Mouse (Mus musculus): ENCODE data around the gene Sh3gl2.

The Sh3gl2 gene

GRCm38 (mm10) chr4:85305912-85306573 is 101.1 kb downstream of the Sh3gl2 start:
- peak; percentile 28 to 57 for DNase-seq

DNA sequence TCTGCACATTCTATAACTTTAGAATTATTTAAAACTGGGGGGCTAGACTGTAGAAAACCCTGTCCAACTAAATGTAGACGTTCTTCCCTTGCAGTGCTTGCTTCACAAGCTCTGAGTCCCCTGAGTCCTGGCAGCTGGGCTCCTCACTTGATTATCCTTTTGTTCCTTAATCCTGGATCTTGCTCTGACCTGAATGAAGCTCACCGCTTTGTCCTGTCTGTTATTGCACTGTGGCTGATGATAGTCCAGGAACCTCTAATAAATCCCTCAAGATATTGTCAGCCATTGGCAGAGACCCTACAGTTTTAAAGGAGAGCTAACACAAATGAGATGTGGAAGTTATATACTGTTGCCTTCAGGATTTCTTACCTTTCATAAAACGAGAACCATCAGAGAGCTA is 114.2 kb downstream of the Sh3gl2 start:
- DNase-seq = no peak

GRCm38 (mm10) chr4:85325454-85325853 is 120.5 kb downstream of the Sh3gl2 start:
- no peak for DNase-seq

- no peak for DNase-seq
Observed at GRCm38 (mm10) chr4:85326052-85326451, 121.1 kb downstream of the Sh3gl2 start.

DNA sequence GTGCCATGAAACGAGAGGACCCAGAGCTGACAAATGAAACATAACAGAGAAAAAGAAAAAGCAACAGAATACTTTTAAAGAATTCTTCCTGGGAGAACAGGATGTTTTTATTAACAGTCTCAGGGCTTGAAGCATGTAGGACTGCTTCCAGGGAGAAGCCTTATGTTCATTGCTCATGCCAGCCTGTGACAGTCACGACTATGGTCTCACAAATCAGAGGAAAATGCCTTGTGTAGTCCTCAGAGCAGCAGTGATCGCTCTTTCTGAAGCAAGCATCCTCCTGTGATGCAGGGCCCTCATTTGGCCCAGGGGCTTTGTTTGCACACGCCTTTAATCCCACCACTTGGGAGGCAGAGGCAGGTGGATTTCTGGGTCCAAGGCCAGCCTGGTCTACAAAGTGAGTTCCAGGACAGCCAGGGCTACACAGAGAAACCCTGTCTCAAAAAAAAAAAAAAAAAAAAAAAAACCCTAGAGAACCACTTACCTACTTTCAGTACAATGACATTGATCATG is 129.8 kb downstream of the Sh3gl2 start:
- DNase-seq = peak; percentile 60 to 70

DNA sequence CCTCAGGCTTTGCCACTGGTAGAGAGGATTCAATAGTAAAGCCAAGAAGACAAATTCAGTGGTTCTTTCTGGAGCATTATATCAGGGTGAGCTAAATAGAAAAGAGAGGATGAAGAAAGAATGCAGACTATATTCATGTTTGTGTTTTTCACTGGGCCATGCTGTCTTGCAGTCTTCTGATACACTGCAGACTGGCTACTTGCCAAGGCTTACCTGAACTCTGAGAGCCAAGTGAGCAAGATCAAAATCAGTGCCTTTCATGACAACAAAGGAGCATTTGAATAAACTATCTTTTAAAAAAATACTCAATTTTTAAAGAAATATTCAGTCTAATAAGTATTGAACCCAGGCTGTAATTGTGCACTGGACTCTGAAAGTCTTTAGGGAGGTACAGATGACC is 131.4 kb downstream of the Sh3gl2 start:
- DNase-seq = peak in 1 of 2 experiments; percentile 21

DNA sequence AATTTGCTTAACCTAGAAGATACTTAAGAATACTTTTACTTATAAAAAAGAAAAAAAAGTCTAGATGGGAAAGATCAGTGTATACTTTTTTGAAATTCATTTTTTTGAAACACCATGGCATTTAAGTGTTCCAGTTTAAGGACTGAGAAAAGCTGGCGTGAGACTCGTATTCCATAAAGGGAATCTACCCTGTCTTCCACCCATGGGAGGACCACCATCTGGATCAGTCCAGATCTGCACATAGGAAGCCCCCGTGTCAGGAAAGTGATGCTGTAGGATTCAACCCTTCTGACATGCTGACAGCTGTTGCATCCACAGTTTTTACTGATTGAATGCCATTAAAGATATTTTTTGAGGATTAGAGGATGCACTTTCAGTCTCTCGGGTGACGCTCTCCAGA is 134.2 kb downstream of the Sh3gl2 start:
- no peak for DNase-seq

GRCm38 (mm10) chr4:85340686-85341085 is 135.8 kb downstream of the Sh3gl2 start:
- DNase-seq = peak; percentile 83 to 86

DNA sequence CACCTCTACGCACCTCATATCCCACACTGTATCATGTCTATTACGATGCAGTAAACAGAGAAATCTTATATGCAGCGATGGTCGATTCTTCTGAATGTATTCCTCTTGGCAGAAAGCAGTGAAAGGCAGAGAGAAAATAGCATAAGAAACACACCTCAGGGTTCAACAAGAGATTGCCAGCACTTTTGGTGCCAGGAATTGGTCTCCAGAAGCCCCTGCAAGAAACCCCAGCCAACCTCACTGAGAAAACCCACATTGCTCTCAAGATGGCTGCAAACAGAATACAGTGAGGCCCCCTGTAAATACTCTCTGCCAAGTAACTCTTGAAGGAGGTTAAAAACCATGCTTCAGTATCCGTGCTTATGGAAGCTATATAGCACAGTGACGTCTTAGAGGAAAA is 141.0 kb downstream of the Sh3gl2 start:
- DNase-seq = no peak

GRCm38 (mm10) chr4:85348079-85348643 is 143.2 kb downstream of the Sh3gl2 start:
- no peak for DNase-seq

DNA sequence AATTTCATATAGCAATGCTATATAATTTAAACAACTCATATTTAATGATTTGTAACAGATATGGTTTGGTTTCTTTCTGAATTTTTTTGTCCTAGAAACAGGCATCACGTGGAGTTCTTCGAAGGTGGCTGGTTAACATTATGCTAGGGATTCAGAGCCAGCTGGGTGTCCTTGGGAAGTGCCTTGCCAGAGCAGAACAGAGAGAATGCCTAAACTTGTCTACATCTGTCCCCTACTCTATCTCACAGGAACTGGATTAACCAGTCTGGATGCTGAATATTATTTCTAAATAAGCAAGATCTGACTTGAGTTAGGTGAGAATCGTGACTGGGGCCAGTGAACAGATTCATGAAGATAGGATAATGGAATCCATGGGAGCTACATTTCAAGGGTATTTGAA is 157.7 kb downstream of the Sh3gl2 start:
- DNase-seq = no peak

DNA sequence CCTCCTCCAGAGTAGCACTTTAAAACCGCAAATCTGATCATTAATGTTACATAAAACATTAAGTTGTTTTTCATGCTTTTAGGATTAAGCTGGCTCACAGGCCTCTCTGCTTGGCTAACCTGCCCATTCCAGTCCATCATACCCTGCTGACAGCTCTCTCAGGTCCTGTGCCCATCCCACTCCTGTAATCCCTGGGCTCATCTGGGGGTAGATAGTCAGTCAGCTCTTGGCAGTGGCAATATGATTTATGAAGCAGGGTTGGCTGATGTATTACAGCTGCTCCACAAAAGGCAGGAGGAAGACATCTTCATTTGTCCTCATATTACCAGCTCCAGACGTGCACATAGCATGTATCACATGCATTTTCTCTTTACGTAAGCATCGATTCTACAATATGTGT is 158.3 kb downstream of the Sh3gl2 start:
- DNase-seq = no peak

DNA sequence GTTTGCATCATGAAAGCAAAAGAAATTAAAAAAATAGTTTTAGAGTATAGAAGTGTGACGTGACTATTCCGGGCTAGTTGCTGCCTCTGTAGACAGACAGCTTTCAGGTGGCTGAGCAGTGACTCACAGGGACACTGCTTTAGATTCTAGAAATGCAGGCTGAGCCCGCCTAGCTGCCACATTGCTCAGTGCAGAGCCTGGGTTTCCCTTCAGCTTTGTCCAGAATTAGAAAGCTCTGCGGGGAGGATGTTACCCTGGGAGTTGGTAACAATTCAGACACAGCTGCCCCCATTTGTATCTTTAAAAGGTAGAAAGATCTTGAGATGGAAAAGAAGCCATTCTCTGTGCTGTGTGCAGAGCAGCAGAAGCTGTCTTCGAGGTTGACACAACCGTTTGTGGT is 166.1 kb downstream of the Sh3gl2 start:
- peak; percentile 39 to 54 for DNase-seq

DNA sequence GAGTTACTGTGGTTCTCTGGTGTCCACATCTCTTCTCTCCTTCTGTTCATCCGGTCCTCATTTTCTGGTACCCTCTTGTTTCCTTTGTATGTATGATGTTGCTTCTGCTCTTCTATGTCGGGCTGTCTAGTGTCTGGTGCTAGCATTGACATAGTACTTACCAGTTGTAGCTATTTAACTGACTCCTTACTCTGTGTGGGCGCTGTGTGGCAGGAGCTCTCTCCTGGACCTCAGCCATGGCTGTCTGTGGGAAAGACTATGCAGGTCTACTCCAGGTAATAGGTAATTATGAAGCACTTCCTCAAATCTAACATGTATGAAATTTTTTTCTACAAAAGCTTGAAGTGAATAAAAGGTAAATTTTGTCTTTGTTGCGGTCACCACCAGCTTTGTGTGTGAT is 169.9 kb downstream of the Sh3gl2 start:
- DNase-seq = peak; percentile 53 to 60

DNA sequence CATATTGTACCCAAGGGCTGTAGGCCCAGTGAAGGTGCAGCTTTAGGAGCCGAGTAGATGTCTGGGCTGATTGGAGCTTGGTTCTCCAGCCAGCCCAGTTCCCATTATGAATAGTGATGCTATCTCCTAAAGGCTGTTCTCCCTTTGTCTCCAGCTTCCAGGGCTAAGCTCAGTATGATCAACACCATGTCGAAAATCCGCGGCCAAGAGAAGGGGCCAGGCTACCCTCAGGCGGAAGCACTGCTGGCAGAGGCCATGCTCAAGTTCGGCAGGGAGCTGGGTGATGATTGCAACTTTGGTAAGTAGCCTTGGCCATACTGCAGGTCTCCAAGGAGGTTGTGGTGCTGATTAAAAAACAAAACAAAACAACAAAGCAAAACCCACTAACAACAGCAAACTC is 171.3 kb downstream of the Sh3gl2 start:
- no peak for DNase-seq

GRCm38 (mm10) chr4:85376610-85377009 is 171.7 kb downstream of the Sh3gl2 start:
- DNase-seq = no peak

GRCm38 (mm10) chr4:85385241-85385640 is 180.3 kb downstream of the Sh3gl2 start:
- DNase-seq = no peak

DNA sequence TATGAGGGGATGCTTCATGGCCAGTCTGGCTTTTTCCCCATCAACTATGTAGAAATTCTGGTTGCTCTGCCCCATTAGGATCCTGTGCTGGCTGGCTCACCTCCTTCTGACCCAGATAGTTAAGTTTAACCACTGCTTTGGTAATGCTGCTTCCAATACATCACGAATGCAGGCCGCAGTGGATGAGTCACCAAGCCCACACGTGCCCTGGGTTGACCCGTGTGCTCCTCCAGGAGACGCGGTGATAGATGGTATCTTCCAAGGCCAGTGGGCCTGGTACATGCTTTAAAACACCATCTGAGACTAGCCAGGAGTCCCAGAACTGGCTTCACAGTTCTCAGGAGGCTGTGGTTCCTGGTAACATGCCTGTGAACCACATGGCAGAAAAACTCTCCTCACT is 182.8 kb downstream of the Sh3gl2 start:
- no peak for DNase-seq

- DNase-seq = peak in 1 of 2 experiments; percentile 56
Observed at GRCm38 (mm10) chr4:85391795-85392194, 186.9 kb downstream of the Sh3gl2 start.

GRCm38 (mm10) chr4:85398765-85399164 is 193.8 kb downstream of the Sh3gl2 start:
- no peak for DNase-seq

DNA sequence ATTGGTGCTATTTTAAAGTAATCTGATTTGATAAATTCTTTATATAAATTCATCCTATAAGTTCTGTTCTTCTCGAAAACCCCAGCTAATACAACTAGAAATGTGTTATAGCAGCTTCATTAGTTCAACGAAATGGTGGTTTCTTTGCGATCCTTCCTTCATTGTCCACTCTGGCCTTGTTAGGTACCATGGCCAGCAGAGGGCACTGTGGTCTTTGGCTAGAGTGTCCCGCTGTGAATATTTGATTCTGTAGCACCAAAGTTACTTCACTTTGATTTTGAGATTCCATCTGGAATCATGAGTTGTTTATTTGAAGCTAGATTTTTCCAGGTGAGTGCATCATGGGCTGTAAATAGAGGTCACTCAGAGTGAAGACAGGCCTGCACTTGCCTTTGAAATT is 197.9 kb downstream of the Sh3gl2 start:
- peak; percentile 52 to 64 for DNase-seq

DNA sequence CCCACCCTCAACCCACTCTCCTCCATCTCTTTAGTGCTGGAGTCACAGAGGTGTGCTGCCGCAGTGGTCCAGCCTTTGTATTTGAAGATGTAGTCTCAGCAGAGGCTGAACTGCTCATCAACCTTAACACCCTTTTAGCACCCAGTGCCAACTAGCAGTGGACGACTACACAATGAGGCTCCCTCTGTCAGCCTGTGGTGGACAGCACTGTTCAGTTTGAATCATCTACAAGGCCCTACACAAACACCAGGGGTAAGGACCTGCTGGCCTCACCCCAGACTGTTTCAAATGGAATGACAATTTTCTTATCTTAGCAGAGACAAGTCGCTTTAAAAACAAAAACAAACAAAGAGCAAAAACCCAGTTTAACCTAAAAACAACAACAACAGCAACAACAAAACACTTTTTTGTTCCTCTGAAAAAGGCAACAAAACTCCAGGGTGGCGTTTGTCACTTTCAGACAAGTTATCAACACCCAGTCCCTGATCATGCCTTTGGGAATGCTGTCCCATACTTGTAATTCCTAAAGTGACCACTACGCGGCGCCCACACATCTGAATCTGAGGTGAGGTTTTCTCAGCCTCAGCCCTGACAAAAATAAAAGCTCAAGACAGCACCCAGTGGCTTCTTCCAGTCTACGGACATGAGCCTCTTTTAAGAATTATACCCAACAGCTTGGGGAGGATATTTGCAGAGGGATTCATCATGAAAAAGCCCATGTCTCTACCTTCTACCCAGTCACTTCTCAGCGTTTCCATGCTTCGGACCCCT is 199.7 kb downstream of the Sh3gl2 start:
- peak; percentile 66 to 76 for DNase-seq

DNA sequence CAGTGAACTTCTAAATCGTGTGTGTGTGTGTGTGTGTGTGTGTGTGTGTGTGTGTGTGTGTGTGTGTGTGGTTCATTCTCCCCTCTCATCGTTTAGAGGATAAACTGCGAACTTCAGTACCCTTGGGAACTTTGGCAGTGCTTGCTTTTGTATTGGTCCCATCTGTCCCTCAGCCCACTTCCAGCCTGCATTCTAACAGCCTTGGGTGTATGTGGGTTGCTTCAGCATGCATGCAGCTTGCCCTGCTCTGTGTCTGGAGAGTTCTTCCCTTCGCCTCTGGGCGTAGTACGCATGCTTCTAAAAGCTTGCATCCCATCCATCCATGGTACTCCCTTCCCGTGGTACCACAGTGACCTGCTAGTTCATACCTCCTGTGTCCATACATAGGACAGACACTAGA is 200.3 kb downstream of the Sh3gl2 start:
- no peak for DNase-seq

DNA sequence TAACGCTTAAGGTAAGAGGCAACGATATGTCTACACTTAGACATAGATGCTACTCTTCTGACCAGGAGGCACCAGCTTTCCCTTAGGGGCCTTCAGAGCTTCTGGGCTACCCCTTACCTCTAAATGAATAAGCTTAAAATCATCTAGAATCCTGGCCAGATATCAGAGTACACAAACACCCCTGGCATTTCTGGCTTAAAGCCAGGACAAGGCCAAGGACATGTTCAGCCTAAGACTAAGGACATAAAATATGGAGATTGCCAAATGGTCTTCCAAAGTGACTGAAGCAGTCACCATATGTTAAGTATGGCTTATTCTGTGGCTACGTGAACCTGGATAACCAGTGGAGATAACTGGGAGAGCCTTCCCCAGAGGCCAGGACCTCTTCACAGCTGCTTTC is 211.5 kb downstream of the Sh3gl2 start:
- no peak for DNase-seq
